Mouse (Mus musculus) ovary, postnatal 36 days (tissue): ENCODE data around the gene Tpbgl.

Experiments used
- DNase-seq: peaks from one replicate; pipeline ENCODE4 v3.0.0; 2022; ENCODE audit warnings: low spot score, mixed read lengths

Gene Tpbgl

DNA sequence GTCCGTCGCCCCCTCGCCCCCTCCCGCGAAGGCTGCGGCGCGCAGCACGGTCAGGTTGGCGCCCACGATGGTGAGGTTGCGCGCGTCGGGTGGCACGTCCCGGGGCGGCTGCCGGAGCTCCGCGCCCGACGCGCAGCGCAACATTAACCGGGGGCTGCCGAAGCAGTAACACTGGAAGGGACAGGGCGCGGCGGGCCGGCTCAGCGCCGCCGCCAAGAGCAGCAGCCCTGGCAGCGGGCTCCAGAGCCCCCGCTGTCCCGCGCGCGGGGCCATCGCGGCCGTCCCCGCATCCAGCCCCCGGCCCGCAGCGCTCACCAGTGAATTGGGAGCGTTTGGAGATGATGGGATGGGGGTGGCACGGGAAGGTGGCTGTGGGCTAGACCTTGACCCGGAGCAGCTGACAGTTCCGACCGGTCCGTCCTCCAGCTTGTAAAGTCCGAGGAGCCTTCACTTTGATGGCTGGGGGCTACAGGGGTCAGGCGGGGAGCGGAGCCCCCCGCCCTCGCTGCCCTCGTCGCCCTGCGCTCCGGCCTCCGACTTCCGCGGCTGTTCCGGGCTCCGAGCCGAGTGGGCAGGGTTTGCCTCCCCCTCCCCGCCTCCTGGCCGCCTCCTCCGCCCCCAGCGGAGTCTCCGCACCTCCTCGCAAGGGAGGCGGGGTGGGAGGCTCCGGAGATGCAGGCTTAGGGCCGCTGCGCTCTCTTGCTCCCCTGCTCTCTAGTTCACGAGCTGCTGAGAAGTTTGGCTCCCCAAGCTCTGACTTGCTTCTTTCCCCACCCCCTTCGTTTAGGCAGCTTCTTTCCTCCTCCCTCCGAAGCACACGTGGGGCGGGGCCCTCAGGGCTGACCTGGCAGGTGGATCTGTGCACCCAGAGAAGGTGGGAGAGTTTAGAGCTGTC lies at the start of gene Tpbgl:
Gene Tpbgl, minus strand, starts transcription at position 728 of the 895 bp plus-strand sequence.
- DNase-seq = peak; percentile 60

DNA sequence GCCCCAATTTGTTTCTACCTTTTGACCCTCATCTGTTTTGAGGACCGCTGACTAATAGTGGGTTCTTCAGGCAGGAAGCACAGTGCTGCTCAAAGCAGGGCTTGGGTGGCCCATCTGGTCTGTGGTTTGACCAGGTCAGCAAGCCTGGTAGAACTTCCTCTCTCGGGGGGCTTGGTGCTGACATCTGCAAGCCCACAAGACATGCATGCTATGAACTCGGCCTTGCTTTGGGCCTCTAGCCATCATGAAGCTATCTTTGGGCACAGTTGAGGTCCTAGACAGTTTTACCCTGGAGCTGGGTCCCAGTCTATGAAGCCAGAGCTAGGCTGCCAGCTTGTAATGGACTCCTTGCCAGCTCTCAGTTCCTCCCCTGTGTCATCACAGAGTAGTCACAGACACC lies 48.0 kb upstream of the Tpbgl start:
- no peak for DNase-seq

DNA sequence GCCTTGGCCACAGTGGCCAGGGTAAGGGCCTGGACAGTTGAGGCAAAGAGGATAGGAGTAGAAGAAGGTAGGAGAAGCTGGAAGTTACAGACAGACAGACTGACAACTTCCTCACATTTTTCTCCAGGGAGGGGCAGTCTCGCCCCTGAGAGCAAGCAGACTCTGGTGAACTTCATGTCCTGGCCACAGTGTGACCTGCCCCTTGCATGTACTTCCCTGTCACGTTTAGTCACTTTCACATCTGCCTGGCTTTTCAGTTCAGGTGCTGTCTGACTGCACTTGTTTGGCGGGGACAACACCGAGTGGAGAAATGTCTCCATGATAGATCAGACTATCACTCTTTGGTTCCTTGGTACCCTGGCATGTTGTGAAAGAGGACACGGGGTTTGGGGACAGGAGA lies 47.3 kb upstream of the Tpbgl start:
- no peak for DNase-seq

DNA sequence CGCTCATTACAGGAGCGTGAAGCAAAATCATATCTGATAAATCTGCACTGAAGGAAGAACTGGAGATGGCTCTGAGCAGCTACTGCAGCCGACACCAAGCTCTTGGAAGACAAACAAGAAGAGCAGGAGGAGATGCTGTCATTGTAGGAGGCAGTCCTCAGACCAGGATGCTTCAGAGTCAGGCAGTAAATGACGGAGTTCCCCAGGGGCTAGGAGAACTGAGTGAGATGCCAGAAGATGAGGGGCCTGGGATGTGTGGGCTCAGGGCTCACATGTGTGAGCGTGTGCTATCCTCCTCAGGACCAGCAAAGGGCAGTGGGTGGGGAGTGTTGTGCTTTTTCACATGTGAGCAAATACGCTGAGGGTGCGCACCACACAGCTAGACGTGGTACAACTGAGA lies 46.3 kb upstream of the Tpbgl start:
- DNase-seq = no peak

DNA sequence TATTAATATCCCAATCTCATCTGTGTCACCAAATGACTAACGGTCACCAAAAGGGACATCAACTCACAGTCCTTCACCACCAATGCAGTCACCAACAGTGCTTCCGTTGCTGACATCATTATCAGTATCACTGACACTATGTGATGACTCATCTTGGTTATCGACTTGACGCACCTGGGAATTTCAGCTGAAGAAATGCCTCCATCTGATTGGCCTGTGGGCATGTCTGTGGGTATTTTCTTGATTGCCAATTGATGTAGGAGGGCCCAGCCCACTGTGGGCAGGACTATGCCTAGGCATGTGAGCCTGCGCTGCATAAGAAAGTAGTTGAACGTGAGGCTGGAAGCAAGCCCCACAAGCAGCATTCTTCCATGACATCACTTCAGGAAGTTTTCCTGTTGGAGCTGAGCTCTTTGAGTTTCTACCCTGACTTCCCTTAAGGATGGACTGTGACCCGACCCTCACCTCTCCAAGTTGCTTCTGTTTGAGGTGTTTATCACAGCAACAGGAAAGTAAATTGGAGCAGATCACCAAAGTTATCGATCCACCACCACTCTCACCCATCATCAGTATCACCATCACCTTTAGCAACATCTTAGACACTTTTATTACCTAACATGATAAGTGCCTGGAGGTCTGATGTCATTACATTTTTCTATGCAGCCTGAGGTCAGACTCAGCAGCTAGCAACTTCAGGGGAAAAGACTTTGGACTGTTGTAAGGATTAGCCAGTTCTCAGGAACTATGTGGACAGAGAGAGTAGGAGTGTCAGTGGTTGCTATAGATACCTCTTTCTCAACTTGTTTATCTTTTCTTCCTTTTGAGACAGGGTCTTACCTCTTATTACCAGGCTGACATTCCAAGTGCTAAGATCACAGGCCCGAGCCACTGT lies 44.9 kb upstream of the Tpbgl start:
- no peak for DNase-seq

DNA sequence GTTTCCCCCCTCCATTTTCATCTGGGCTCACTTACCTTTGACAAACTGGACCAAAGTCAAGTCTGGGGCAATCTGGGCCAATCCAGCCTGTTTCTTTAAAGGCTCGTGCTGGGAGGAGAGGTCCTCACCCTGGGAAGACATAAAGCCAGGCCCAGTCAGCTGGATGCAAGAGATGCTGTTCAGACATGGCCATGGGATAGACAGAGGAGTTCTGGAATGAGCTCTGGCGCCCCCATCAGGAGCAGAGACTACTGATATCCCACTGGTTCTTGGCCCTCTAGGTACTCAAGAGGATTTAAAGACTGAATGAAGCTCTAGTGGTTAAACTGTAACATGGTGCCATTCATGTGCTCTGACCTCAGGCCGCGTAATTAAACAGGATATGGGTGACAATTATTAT lies 44.0 kb upstream of the Tpbgl start:
- no peak for DNase-seq

DNA sequence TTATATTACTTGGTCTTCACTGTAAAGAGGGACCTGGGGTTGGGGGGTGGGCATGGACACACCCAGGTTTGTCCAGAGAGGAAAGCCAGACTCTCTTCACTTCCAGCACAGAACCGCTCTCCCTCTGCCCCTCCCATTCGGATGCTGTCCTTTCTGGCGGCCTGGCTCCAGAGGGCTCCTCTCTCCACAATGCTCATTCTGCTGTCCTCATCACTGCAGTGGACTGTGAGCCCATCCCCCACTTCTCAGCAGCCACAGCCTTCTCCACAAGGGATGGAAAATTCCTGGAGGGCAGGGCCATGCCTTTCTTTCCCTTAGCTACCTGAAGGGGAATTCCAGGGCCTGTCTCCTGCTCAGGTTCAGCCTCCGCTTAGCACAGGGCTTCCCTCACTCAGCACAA lies 41.9 kb upstream of the Tpbgl start:
- no peak for DNase-seq

DNA sequence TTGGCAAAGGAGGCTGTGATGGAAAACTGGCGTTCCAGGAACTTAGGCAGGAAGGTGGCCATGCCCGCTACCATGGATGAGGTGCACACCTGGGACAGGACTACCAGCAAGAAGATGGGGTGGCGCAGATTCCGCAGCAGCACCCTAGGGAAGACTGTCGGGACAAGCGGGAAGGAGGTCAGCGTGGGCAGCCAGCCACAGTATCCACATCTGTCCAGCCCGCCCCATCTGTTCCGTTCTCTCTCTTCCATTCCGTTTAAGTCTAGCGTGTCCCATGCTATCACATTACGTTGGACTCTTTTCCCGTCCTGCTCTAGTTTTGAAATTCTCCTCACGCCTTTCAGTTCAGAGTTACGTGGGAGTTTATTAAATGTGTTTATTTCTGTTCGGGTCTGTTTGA lies 40.2 kb upstream of the Tpbgl start:
- no peak for DNase-seq

DNA sequence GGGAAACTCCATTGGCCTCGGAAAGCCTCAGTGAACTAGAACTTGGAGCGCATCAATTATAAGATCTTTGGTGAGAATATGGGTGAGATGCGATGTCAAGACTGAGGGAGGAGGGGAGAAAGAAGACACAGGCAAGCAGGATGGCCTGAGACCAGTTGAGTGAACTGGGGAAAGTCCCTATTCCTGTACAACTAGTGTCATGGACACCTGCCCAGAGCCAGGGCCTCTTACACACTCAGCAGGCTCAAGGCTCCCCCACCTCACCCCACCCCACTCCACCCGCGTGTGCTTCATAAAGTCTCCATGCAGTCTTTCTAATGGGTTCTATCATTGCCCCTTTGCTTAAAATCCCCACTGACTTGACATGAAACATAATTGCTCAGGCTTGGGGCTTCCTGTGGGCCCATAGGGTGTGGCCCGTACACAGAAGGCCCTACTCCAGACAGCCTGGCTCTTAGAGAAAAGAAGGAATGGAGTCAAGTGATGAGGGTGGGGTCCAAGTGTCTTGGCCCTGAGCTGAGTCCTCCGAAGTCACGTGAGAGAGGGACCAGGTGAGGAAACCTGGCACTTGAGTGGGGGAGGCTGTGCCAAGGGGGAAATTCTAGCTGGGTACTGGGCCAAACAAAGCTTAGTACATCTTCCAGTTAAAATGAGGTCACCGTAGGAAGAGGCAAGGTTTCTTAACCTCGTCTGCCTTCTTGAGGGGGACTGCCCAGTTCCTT lies 39.0 kb upstream of the Tpbgl start:
- no peak for DNase-seq

DNA sequence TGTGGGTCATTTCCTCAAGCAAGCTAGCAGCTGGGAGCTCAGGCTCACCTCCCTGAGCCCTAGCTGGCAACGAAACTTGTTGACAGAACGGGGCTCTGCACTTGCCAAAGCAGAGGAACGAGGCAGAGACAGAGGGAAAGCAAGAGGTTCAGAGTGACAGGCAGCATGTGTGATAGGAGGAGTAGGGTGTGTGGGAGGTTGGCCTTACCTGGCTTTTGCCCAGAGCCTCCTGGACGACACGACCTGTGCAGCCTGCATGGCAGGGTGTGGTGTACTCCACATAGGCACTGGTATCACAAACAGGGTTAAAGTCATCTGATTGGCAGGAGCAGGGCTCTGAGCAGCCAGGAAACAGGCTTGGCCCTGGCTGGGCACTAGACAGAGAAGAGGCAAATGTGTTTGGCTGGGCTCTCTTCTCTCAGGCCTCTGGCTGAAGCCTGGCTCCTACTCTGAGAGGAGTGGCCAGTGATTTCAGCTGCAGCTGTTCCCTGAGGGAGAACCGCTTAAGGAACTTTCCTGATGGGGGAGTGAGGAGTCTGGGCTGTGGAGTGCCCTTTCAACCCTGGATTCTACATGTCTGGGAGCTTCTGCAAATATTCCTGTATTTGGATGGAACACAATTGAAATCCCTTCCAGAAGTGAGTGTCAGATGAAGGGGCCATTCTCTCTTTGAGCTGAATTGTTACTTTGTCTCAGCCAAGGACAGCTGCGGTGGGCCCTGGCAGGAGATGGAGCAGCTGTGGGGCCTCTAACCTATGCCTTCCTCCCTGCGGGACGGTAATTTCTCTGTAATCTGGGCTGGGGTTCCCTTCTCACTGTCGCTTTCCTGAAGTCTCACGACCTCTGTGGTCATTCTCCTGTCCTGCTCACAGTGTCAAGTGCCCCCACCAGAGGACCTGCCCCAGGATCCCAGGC lies 37.9 kb upstream of the Tpbgl start:
- DNase-seq = peak; percentile 68

DNA sequence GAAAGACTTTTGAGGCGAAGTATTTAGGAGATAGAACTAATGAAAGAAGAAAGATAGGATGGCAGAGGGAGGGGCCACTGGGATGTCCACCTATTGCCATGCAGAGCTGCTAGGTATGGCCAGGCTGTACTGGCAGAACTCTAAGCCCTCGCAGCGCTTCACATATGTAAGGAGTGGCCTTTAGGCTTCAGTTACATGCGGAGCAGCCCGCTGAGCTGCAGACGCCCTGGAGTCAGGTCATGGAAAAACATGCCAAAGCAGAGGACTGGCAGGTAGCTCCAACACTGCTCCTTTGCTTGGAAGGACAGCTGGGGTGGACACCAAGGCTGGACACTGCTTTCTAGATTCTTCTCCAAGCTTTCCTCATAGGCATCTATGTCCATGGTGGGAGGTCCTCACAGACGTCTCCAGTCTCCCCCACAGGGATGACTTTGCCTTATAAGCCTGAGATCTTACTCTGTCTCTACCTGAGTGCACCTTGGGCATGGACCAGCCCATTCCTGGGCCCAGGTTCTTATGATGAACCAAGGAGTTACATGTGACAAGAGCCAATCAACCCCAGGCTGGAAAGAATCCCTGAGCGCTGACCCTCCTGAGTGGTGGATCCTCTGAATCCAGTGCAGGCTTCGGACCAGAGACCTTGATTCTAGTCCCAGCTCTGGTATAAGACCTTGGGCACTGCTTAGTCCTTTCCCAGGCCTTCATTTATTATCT lies 36.8 kb upstream of the Tpbgl start:
- DNase-seq = no peak

DNA sequence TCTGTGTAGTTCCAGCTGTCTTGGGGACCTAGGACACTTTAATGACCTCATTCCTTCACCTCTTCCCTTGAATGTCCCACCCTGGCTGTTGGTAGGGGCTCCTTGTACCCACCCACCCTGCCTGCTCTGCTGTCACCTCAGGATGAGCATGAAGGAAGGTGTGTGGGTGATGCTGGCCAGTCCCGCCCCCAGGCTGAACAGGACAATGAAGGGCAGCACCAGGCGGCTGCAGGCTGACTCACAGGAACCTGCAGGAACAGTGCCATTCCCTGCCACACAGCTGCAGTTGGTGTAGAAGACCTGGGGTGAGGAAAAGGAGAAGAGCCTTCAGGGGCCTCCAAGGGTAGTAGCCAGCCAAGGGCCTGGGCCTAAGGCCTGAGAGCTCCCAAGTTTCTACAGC lies 35.4 kb upstream of the Tpbgl start:
- no peak for DNase-seq

DNA sequence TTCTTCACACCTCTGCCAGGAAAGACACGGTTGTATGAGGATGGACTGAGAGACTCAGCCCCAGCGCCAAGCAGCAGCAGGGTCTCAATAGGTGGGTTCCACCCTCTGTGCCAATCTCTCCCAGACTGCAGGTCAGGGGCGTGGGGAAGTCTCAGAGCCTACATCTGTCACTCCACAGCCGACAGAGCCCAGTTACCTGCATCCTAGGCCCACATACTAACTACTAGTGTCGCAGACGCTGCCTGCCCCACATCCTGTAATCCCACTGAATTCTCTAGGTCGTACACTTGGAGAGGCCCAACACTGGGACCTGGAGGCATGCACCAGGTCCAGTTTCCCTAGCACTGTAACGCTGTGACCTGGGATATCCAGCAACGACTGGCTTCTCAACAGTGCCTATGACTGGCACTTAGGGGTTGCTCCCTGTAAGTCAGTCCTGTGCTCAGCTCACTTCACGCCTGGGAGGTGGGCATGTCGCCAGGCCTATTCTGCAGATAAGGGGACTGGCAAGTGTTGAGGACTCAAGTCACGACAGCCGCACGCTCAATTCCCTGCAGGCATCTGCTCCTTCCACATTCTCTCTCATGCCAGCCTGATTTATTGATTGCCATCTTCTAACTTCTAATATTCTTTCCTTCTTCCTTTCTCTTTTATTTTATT lies 34.8 kb upstream of the Tpbgl start:
- no peak for DNase-seq

DNA sequence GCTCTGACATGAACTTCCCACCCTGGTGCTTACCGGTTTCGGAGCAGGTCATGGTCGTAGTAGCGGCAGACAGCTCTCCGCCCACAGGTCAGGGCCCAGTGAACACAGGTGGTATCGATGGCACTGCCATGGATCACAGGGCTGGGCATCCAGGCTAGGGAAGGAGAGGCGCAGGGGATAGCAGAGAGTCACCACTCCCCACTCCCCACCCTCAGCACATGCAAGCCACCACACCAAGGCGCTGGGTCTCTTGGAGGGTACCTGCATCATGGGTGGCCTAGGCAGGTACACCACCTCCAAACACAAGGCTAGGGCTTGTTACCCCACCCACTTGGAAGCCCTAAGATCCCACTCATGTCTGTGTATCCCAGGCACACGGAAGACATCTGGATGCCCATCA lies 34.2 kb upstream of the Tpbgl start:
- DNase-seq = no peak

DNA sequence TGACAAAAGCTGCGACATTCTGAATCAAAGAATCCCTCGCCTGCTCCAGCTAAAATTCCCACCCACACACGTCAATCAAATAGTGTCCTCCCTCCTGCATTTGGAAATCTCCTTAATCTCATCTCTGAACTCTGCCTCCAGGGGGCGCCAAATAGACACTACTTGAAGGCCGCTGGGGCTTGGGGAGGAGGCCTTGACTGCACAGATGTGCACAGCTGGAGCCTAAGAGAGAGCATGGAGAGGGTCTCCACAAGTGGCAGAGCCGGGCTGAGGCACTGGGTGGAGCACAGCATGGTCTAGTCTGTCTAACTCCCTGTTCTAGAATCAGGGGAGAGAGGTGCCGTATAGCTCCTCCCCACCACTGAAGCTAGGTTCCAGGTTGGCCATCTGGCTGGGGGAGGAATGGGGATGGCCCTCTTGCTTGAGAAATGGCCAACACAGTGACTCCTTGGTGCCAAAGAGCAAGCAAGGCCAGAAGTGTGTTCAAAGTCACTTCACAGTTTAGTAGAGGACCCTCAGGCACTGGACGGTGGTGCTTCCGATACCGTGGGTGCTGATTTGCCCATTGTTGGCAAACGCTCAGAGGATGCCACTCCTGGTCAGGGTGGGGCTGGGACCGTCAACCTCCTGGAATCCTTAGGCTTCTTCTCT lies 32.6 kb upstream of the Tpbgl start:
- DNase-seq = peak; percentile 74

DNA sequence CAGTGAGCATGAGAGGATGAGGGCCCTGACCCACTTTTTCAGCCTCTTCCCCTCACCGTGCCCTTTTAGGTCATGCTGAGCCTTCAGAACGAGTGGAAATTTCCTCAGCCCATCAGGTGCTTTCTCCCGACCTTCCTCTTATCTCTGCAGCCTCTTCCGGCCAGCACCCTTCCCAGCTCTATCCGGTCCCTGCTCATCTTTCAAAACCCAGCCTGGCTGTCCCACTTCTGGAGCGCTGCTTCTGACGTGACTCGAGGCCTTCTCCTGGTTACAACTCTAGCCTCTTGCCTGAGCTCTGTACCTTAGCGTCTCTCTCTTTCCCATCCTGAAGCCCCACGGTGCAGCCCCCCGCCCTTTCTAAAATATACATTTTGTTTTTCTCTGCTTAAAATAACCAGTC lies 27.3 kb upstream of the Tpbgl start:
- no peak for DNase-seq

DNA sequence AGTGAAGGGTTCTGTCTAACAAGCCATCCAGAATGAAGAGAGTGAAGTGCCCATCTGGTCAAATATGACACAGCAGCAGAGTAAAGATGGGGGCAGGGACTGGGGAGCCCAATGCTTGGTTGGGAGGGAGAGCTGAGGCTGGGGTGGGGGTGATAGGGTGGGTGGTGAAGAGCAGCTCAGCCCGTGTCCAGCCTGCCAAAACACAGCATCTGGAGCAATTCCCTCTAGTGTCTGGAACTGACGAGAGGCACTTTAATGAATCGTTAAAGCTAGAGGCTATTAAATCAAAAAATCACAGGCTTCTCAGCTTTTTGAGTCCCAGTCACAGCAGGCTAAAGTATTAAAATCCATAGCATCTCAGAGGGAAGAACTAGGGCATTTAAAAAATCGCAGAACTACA lies 22.7 kb upstream of the Tpbgl start:
- no peak for DNase-seq

DNA sequence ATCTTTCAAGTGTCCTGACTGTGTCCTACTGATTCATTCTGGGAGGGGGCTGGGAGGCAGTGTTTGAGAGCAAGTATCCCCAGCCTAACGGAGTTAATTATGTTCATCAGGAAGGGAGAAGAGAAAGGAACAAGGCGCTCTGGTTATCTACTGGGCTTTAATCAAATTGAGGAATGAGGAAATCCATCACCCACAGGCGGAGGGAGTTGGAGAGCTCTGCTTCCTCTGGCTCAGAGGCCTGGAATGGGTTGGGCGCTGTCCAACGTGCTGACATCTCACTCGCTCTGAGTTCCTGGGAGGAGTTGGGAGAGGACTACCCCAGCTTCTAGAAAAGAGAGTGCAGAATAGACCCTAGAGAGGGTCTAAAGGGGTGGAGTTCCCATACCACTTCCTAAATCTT lies 21.7 kb upstream of the Tpbgl start:
- peak; percentile 69 for DNase-seq

DNA sequence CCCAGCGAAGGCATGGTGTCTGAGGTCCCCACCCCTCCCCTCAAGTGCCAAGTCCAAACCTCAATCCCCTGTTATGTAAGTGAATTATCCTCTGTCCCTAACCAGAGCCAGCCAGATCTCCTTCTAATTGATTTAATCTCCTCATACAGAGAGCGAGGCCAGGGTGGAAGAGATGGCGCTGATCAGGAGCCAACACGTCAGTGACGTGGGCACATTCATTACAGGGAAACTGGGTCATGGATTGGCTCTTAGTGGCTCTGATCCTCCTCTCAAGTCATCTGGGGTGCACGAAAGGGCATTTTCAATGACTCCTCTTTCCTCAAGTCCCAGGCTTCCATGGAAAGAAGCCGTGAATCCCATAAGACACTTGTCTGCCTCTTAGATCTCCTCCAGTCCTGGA lies 17.8 kb upstream of the Tpbgl start:
- no peak for DNase-seq

DNA sequence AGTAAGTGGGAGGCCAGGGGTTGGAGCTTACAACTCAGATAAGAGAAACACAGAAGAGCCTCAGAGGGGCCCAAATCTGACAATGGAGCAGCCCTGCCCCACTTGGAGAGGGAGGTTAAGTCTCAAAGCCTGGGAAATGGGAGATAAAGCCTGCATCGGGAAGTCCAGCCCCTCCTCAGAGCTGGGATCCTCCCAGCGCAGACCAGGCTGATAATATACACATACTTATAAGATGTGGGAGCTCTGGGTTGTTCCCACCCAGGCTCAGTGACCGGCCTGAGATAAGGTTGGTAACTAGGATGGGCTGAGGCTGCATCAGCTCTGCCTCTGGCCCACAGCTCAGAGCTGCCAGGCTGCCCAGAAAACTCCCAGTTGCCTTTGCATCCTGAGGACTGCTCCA lies 15.2 kb upstream of the Tpbgl start:
- no peak for DNase-seq
